Mouse (Mus musculus) spleen, postnatal 4 days (tissue): ENCODE data around the gene Npy2r.

ENCODE experiments used
- DNase-seq, 2 experiments: peaks; one replicate each; pipeline ENCODE4 v3.0.0; 2022; ENCODE audit warnings: low spot score in 2 of 2

Gene Npy2r

GRCm38 (mm10) chr3:82547908-82548721, at the start of gene Npy2r:
Npy2r (minus strand) TSS chr3:82548084.
- DNase-seq = no peak

GRCm38 (mm10) chr3:82557786-82558185, 9.9 kb upstream of the Npy2r start:
- no peak for DNase-seq

- no peak for DNase-seq
Measured at GRCm38 (mm10) chr3:82556311-82556828, 8.5 kb upstream of the Npy2r start.

- DNase-seq = no peak
Measured at GRCm38 (mm10) chr3:82549932-82550331, 2.0 kb upstream of the Npy2r start.

GRCm38 (mm10) chr3:82548753-82549152, 869 bp upstream of the Npy2r start:
- no peak for DNase-seq

- DNase-seq = no peak
Measured at GRCm38 (mm10) chr3:82541449-82541848, 6.4 kb downstream of the Npy2r start.

GRCm38 (mm10) chr3:82539951-82540350, 7.9 kb downstream of the Npy2r start:
- DNase-seq = no peak

- DNase-seq = no peak
Measured at GRCm38 (mm10) chr3:82524792-82525191, 23.1 kb downstream of the Npy2r start.

- no peak for DNase-seq
Measured at GRCm38 (mm10) chr3:82498006-82498405, 49.9 kb downstream of the Npy2r start.
